Mouse (Mus musculus) lung, embryonic 16.5 days (tissue): ENCODE results near the gene Atxn1. TPM values are rescaled to one million over a fixed set of nuclear protein-coding genes. Genes with fewer than 3 reads are reported as not detected.

Experiments used
- ATAC-seq: fragments of 200-750 bp; cut with Nextera tagmentation; 2 replicates; pipeline ENCODE4 v1.8.0; 2017; ENCODE audit warnings: low read depth, mild to moderate bottlenecking, moderate library complexity
- H3K27ac ChIP-seq: fragments of 300-500 bp; sonication (generic); 2 replicates; pipeline ENCODE4 v1.5.1; 2014; ENCODE audit warnings: mild to moderate bottlenecking, control low read depth, low read length
- H3K27me3 ChIP-seq: fragments of 300-500 bp; sonication (generic); 2 replicates; pipeline ENCODE4 v1.6.1; 2014; ENCODE audit warnings: low read depth, low read length, mixed read lengths; ENCODE audit not compliant: control insufficient read depth, insufficient read depth
- H3K36me3 ChIP-seq: fragments of 300-500 bp; sonication (generic); 2 replicates; pipeline ENCODE4 v1.6.1; 2014; ENCODE audit warnings: low read length; ENCODE audit not compliant: control insufficient read depth, insufficient read depth
- H3K4me1 ChIP-seq: fragments of 300-500 bp; sonication (generic); replicated peaks from 2 replicates; pipeline ENCODE4 v1.6.1; 2014; ENCODE audit warnings: low read length, mixed read lengths; ENCODE audit not compliant: control insufficient read depth, insufficient read depth
- H3K4me2 ChIP-seq: fragments of 300-500 bp; sonication (generic); 2 replicates; pipeline ENCODE4 v1.6.1; 2014; ENCODE audit warnings: low read depth, low read length, control low read depth
- H3K4me3 ChIP-seq: fragments of 300-500 bp; sonication (generic); 2 replicates; pipeline ENCODE4 v1.5.1; 2014; ENCODE audit warnings: mild to moderate bottlenecking, low read length, control low read depth
- H3K9ac ChIP-seq: fragments of 300-500 bp; sonication (generic); 2 replicates; pipeline ENCODE4 v1.6.1; 2014; ENCODE audit warnings: low read length, control low read depth
- H3K9me3 ChIP-seq: fragments of 300-500 bp; sonication (generic); 2 replicates; pipeline ENCODE4 v1.6.1; 2016; ENCODE audit warnings: low read length; ENCODE audit not compliant: control insufficient read depth
- WGBS: fragments of 180-500 bp; shearing (Covaris S2); extraction: QIAGEN DNeasy Blood & Tissue Kit; methylation state at CpG from one replicate; pipeline ENCODE4 v1.1.7; 2014; 5-methylcytosine and 5-hydroxymethylcytosine counted together
- polyA plus RNA-seq: library from polyadenylated mRNA; unstranded; fragments of >200 nt; fragmentation: Nextera tagmentation; extraction: Ambion mirVana; gene quantifications from 2 replicates; pipeline ENCODE4 v1.2.1, GENCODE M21; 2015

Gene Atxn1
- polyA plus RNA-seq, 1 experiment from 2014 or later: 8.3 TPM

DNA sequence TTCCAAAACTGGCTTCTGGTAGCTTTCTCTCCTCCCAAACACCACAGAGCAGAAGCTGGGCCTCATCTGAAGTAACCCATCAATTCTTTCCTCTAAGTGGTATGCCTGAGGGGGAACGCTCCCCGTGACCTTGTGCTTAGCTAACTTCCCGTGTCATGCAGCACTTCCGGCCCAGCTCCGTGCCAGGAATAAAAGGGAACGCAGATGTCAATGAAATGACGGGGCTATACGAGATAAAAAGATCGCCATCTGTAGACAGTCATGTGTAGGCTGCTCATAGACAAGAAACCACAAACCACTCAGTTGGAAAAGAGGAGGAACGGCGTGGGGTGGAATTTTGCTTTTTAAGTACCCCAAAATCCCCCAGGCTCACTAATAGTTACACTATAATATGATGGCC lies 271.3 kb downstream of the Atxn1 start:
- peak overlapping the region; percentile 7; the same call in 1 of the 2 replicates for H3K4me2 ChIP-seq
- 19% methylated on average over 11 of the region's 11 CpGs for WGBS
- H3K27ac ChIP-seq: peak overlapping the region; percentile 72
- no peak overlapping the region for H3K9ac ChIP-seq
- no peaks in the 10 kb centered on the region for H3K27me3 ChIP-seq
- peaks cover 3% of the 10 kb centered on the region; the same call in 1 of the 2 replicates for H3K9me3 ChIP-seq
- peaks cover 31% of the 10 kb centered on the region for H3K4me1 ChIP-seq
- peaks cover 3% of the 10 kb centered on the region for H3K36me3 ChIP-seq
- H3K4me3 ChIP-seq: no peak overlapping the region
- ATAC-seq: peak; percentile 35; the same call in 1 of the 2 replicates

DNA sequence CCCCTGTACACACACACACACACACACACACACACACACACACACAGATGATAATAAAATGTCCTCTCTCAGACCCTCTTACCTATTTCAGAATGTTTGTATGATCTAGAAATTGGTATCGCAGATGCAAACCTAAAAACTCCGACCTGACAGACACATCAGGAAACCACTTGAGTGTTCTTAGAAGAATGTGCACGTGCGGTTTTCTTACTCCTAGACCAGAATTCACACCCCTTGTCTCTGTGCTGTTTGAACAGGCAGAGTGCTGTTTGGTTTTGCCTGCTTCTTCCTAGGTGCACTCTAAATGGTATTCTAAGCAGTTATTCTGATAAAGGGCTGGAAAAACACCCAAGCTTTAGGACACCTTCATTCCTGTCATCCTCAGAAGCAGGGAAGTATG lies 271.7 kb downstream of the Atxn1 start:
- Histone ChIP-seq H3K27me3 (no peaks in the 10 kb centered on the region), H3K36me3 (peaks cover 3% of the 10 kb centered on the region), H3K9me3 (peaks cover 3% of the 10 kb centered on the region; the same call in 1 of the 2 replicates), H3K4me2 (peak overlapping the region; percentile 7; the same call in 1 of the 2 replicates), H3K27ac (peak overlapping the region; percentile 72), H3K9ac (no peak overlapping the region), H3K4me1 (peaks cover 29% of the 10 kb centered on the region), H3K4me3 (no peak overlapping the region)
- peak; percentile 24; the same call in 1 of the 2 replicates for ATAC-seq
- WGBS: 48% methylated on average over 4 of the region's 4 CpGs

DNA sequence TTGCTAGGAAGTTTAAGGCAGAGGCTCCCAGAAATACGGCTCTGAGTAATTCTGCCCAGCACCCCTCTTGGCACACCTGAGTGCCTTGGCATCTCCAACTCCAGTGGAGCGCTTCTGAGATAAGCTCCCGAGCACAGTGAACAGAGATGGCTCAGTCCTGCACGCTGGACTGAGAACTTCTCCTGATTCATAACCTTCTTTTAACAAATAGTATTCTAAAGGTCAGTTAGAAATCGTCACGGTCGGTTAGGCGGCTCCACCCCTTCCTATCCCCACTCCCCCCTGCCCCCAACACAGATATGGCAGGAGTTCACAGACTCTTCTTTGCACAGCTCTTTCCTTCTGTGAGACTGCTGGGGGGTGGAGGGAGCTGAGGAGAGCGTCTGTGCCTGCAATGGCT lies 272.4 kb downstream of the Atxn1 start:
- WGBS: 23% methylated on average over 9 of the region's 9 CpGs
- Histone ChIP-seq H3K9me3 (peaks cover 3% of the 10 kb centered on the region; the same call in 1 of the 2 replicates), H3K4me2 (no peak overlapping the region)

DNA sequence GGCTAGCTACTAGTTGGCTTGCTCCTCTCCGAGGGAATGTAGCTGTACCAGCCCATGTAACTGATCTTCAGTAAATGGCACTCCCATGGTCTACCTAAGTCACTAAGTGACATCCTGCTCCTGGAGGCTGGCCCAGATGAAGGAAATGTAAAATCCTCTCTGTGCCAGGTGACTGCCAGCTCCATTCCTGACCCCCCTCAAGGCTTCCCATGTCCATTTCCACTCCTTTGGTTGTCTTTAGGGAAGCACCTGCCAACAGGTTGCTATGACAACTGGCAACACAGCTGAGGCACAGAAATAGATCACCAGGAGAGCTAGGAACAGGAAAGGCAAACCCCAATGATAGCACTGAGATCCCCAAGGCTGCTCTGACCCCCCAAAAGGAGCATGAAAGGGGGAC lies 274.4 kb downstream of the Atxn1 start:
- Histone ChIP-seq H3K4me1 (peaks cover 31% of the 10 kb centered on the region), H3K9me3 (no peaks in the 10 kb centered on the region), H3K27ac (no peak overlapping the region), H3K4me3 (no peak overlapping the region), H3K4me2 (no peak overlapping the region), H3K27me3 (no peaks in the 10 kb centered on the region), H3K36me3 (no peaks in the 10 kb centered on the region), H3K9ac (no peak overlapping the region)
- ATAC-seq: no peak
- WGBS: 71% methylated on average over 1 of the region's 1 CpGs

More for the DNA sequence above, 272.4 kb downstream of the Atxn1 start:
- H3K36me3 ChIP-seq: peaks cover 3% of the 10 kb centered on the region
- no peak for ATAC-seq
- no peaks in the 10 kb centered on the region for H3K27me3 ChIP-seq
- H3K4me3 ChIP-seq: no peak overlapping the region
- peak overlapping the region; percentile 34 for H3K27ac ChIP-seq
- peaks cover 29% of the 10 kb centered on the region for H3K4me1 ChIP-seq
- H3K9ac ChIP-seq: no peak overlapping the region

DNA sequence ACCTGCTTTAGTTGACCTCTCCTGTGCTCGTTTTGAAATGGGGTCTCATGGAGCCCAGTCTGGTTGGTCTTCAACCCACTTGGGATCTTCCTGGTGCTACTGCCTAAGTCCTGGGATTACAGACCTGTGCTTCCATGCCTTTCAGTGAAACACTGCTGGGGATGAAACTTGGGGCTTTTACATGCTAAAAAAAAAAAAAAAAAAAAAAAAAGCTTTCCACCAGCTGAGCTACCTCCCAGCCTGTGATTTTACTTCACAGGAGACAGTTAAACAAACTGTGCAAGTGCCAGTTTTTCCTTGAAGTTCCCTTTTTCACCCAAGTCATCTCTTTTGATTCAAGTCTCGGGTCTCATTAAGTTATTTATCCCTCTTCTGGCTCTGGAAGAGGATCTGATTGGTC lies 275.9 kb downstream of the Atxn1 start:
- Histone ChIP-seq H3K27ac (no peak overlapping the region), H3K9ac (no peak overlapping the region), H3K4me3 (no peak overlapping the region), H3K4me1 (peaks cover 36% of the 10 kb centered on the region), H3K4me2 (no peak overlapping the region), H3K27me3 (no peaks in the 10 kb centered on the region), H3K36me3 (no peaks in the 10 kb centered on the region), H3K9me3 (no peaks in the 10 kb centered on the region)
- ATAC-seq: no peak
- 79% methylated on average over 2 of the region's 2 CpGs for WGBS

DNA sequence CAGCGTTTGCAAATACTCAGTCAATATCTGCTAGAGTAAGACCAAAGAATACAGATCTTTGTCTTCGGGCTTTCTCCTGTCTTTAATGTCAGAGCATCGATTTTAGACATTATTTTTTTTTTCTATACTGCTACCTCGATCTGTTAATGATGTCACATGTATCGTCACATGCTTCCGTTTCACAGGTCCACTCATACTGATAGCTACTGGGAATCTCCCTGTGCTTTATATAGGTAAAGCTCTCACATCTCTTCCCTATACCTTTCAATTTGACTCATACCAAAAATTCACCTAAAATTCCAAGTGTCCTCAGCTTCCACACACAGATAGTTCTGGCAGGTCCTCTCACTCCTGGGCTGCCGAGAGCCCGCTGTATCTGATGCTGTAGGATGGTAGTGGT lies 277.2 kb downstream of the Atxn1 start:
- Histone ChIP-seq H3K9ac (no peak overlapping the region), H3K9me3 (no peaks in the 10 kb centered on the region), H3K4me3 (no peak overlapping the region), H3K27me3 (no peaks in the 10 kb centered on the region), H3K27ac (no peak overlapping the region), H3K36me3 (no peaks in the 10 kb centered on the region), H3K4me2 (no peak overlapping the region), H3K4me1 (peaks cover 23% of the 10 kb centered on the region)
- 88% methylated on average over 8 of the region's 8 CpGs for WGBS
- no peak for ATAC-seq

DNA sequence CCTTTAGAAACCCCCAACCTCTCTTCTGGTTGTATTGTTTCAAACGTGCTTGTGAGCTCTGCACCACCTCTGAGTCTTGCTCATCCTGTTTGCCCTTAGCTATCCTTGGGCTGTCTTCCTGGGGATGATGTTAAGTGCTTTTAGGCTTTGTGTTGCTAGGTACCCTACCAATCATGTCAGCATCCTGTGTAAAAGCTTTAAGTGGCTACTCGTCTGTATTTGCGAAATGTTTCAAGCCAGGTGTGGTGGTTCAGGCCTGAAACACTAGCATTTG lies 278.6 kb downstream of the Atxn1 start:
- no peak for ATAC-seq
- Histone ChIP-seq H3K9me3 (no peaks in the 10 kb centered on the region), H3K4me1 (peaks cover 20% of the 10 kb centered on the region), H3K27ac (no peak overlapping the region), H3K4me3 (no peak overlapping the region), H3K4me2 (no peak overlapping the region), H3K27me3 (no peaks in the 10 kb centered on the region), H3K36me3 (no peaks in the 10 kb centered on the region), H3K9ac (no peak overlapping the region)
- WGBS: 40% methylated on average over 3 of the region's 3 CpGs

DNA sequence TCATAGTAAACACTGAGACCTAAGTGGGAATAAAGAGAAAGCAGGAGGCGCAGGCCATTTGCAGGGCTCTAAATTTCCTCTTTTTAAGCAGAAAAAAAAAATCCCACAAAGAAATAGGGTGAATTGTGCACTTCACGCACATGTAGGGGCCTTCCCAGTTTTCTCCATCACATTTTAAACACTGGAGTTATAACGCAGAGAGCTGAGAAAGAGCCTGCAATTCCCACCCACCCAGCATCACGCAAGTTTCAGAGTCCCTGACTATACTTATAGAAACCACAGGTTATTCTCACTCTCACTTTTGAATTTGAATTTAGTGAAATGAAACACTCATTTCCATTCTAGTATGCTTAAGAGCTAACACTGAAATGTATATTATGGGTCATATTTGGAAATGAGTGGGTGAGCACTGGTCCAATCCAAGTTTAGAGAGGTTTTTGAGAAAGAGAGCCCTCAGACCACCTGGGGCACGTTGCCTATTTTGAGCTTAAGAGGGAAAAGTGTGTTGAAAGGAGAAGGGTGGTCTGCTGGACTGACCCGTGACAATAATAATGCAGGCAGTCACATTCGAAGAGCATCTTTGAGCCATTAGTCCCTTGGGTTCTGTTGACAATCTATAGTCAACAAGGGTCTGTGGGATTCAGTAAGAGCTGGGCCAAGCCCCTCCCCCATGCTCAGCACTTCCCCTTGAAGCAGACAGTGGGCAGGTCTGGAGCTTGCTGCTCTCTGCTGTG lies 279.1 kb downstream of the Atxn1 start:
- 67% methylated on average over 7 of the region's 7 CpGs for WGBS
- Histone ChIP-seq H3K27ac (peak overlapping the region; percentile 71), H3K4me3 (no peak overlapping the region), H3K27me3 (no peaks in the 10 kb centered on the region), H3K9ac (no peak overlapping the region), H3K9me3 (no peaks in the 10 kb centered on the region), H3K36me3 (no peaks in the 10 kb centered on the region), H3K4me1 (peaks cover 23% of the 10 kb centered on the region), H3K4me2 (no peak overlapping the region)
- ATAC-seq: no peak

DNA sequence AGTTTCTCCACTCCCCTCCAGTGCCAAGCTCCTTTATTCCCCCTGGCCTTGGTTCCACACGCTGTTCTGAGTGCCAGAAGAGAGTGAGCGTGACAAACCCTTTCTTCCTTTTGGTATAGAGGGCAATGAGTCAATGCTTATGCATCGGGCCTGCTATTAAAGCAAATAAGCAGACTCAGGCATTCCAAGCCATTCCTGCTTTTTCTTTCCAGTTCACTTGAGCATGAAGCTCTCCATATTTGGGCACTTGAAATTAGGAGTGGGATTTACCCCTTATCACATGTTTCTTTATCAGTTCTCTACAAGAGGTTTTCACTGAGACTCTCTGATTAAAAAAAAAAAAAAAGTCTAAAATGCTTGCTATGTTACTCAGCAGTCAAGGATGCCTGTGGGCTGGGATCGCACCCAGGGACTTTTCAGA lies 279.9 kb downstream of the Atxn1 start:
- Histone ChIP-seq H3K27me3 (no peaks in the 10 kb centered on the region), H3K9ac (no peak overlapping the region), H3K4me1 (peaks cover 23% of the 10 kb centered on the region), H3K4me3 (no peak overlapping the region), H3K4me2 (no peak overlapping the region), H3K9me3 (no peaks in the 10 kb centered on the region), H3K27ac (peak overlapping the region; percentile 71), H3K36me3 (no peaks in the 10 kb centered on the region)
- WGBS: 37% methylated on average over 4 of the region's 4 CpGs
- ATAC-seq: peak; percentile 53
